Mouse (Mus musculus): ENCODE measurements at regions not wholly inside any gene's neighbourhood (a gene's known extent, or its start where the extent isn't known, plus 50 kb on each side); places are given as distances from the start of the nearest gene placed in this dataset.
A peak's percentile ranks its signal among the peaks of the same experiment; 100 is the strongest.

GRCm38 (mm10) chr4:142348910-142349309 lies 109.7 kb upstream of the Kazn start:
- H3K27me3 ChIP-seq (ENCODE audit: control insufficient read depth, insufficient read depth, low read length, poor library complexity, severe bottlenecking), result no peaks in the 10 kb centered on the region
- peak; percentile 2 for DNase-seq (ENCODE audit: low read depth, low spot score)

GRCm38 (mm10) chr4:142342482-142343206 lies 103.4 kb upstream of the Kazn start:
- Histone ChIP-seq H3K27me3 (ENCODE audit: control insufficient read depth, insufficient read depth, low read length, poor library complexity, severe bottlenecking) (no peaks in the 10 kb centered on the region), H3K36me3 (ENCODE audit: control insufficient read depth, insufficient read depth, low read length, poor library complexity, severe bottlenecking) (no peaks in the 10 kb centered on the region)
- no peak for DNase-seq (ENCODE audit: low read depth, low spot score)

More at GRCm38 (mm10) chr4:142348910-142349309, 109.7 kb upstream of the Kazn start:
- no peaks in the 10 kb centered on the region for H3K36me3 ChIP-seq (ENCODE audit: control insufficient read depth, insufficient read depth, low read length, poor library complexity, severe bottlenecking)

GRCm38 (mm10) chr4:142341305-142341704 lies 102.1 kb upstream of the Kazn start:
- Histone ChIP-seq H3K36me3 (ENCODE audit: control insufficient read depth, insufficient read depth, low read length, poor library complexity, severe bottlenecking) (no peaks in the 10 kb centered on the region), H3K27me3 (ENCODE audit: control insufficient read depth, insufficient read depth, low read length, poor library complexity, severe bottlenecking) (no peaks in the 10 kb centered on the region)
- DNase-seq (ENCODE audit: low read depth, low spot score), result no peak

- Histone ChIP-seq H3K36me3 (ENCODE audit: control insufficient read depth, insufficient read depth, low read length, poor library complexity, severe bottlenecking) (no peaks in the 10 kb centered on the region), H3K27me3 (ENCODE audit: control insufficient read depth, insufficient read depth, low read length, poor library complexity, severe bottlenecking) (no peaks in the 10 kb centered on the region)
- no peak for DNase-seq (ENCODE audit: low read depth, low spot score)
Measured at GRCm38 (mm10) chr4:142340057-142340456, 100.9 kb upstream of the Kazn start.

GRCm38 (mm10) chr4:142337701-142338100 lies 98.5 kb upstream of the Kazn start:
- DNase-seq (ENCODE audit: low read depth, low spot score), result no peak
- Histone ChIP-seq H3K36me3 (ENCODE audit: control insufficient read depth, insufficient read depth, low read length, poor library complexity, severe bottlenecking) (no peaks in the 10 kb centered on the region), H3K27me3 (ENCODE audit: control insufficient read depth, insufficient read depth, low read length, poor library complexity, severe bottlenecking) (no peaks in the 10 kb centered on the region)

GRCm38 (mm10) chr4:142336943-142337342 lies 97.7 kb upstream of the Kazn start:
- no peak for DNase-seq (ENCODE audit: low read depth, low spot score)
- no peaks in the 10 kb centered on the region for H3K36me3 ChIP-seq (ENCODE audit: control insufficient read depth, insufficient read depth, low read length, poor library complexity, severe bottlenecking)
- H3K27me3 ChIP-seq (ENCODE audit: control insufficient read depth, insufficient read depth, low read length, poor library complexity, severe bottlenecking), result no peaks in the 10 kb centered on the region

- DNase-seq (ENCODE audit: low read depth, low spot score), result no peak
- H3K27me3 ChIP-seq (ENCODE audit: control insufficient read depth, insufficient read depth, low read length, poor library complexity, severe bottlenecking), result no peaks in the 10 kb centered on the region
- H3K36me3 ChIP-seq (ENCODE audit: control insufficient read depth, insufficient read depth, low read length, poor library complexity, severe bottlenecking), result no peaks in the 10 kb centered on the region
Measured at GRCm38 (mm10) chr4:142334084-142334483, 94.9 kb upstream of the Kazn start.

- DNase-seq (ENCODE audit: low read depth, low spot score), result no peak
- H3K27me3 ChIP-seq (ENCODE audit: control insufficient read depth, insufficient read depth, low read length, poor library complexity, severe bottlenecking), result no peaks in the 10 kb centered on the region
- H3K36me3 ChIP-seq (ENCODE audit: control insufficient read depth, insufficient read depth, low read length, poor library complexity, severe bottlenecking), result no peaks in the 10 kb centered on the region
Measured at GRCm38 (mm10) chr4:142330599-142330998, 91.4 kb upstream of the Kazn start.

- Histone ChIP-seq H3K36me3 (ENCODE audit: control insufficient read depth, insufficient read depth, low read length, poor library complexity, severe bottlenecking) (no peaks in the 10 kb centered on the region), H3K27me3 (ENCODE audit: control insufficient read depth, insufficient read depth, low read length, poor library complexity, severe bottlenecking) (no peaks in the 10 kb centered on the region)
- no peak for DNase-seq (ENCODE audit: low read depth, low spot score)
Measured at GRCm38 (mm10) chr4:142329600-142329999, 90.4 kb upstream of the Kazn start.

GRCm38 (mm10) chr4:142326511-142326910 lies 87.3 kb upstream of the Kazn start:
- no peak for DNase-seq (ENCODE audit: low read depth, low spot score)
- H3K27me3 ChIP-seq (ENCODE audit: control insufficient read depth, insufficient read depth, low read length, poor library complexity, severe bottlenecking), result no peaks in the 10 kb centered on the region
- H3K36me3 ChIP-seq (ENCODE audit: control insufficient read depth, insufficient read depth, low read length, poor library complexity, severe bottlenecking), result no peaks in the 10 kb centered on the region

GRCm38 (mm10) chr4:142321209-142321863 lies 82.1 kb upstream of the Kazn start:
- Histone ChIP-seq H3K36me3 (ENCODE audit: control insufficient read depth, insufficient read depth, low read length, poor library complexity, severe bottlenecking) (no peaks in the 10 kb centered on the region), H3K27me3 (ENCODE audit: control insufficient read depth, insufficient read depth, low read length, poor library complexity, severe bottlenecking) (no peaks in the 10 kb centered on the region; the same call in 1 of the 2 replicates)
- no peak for DNase-seq (ENCODE audit: low read depth, low spot score)

- no peak for DNase-seq (ENCODE audit: low read depth, low spot score)
Measured at GRCm38 (mm10) chr4:142310282-142310681, 71.1 kb upstream of the Kazn start.

GRCm38 (mm10) chr4:142308271-142308670 lies 69.1 kb upstream of the Kazn start:
- H3K36me3 ChIP-seq (ENCODE audit: control insufficient read depth, insufficient read depth, low read length, poor library complexity, severe bottlenecking), result no peaks in the 10 kb centered on the region
- no peak for DNase-seq (ENCODE audit: low read depth, low spot score)
- no peaks in the 10 kb centered on the region for H3K27me3 ChIP-seq (ENCODE audit: control insufficient read depth, insufficient read depth, low read length, poor library complexity, severe bottlenecking)

More at GRCm38 (mm10) chr4:142310282-142310681, 71.1 kb upstream of the Kazn start:
- H3K27me3 ChIP-seq (ENCODE audit: control insufficient read depth, insufficient read depth, low read length, poor library complexity, severe bottlenecking), result no peaks in the 10 kb centered on the region
- no peaks in the 10 kb centered on the region for H3K36me3 ChIP-seq (ENCODE audit: control insufficient read depth, insufficient read depth, low read length, poor library complexity, severe bottlenecking)

- H3K36me3 ChIP-seq (ENCODE audit: control insufficient read depth, insufficient read depth, low read length, poor library complexity, severe bottlenecking), result no peaks in the 10 kb centered on the region
- no peaks in the 10 kb centered on the region for H3K27me3 ChIP-seq (ENCODE audit: control insufficient read depth, insufficient read depth, low read length, poor library complexity, severe bottlenecking)
- no peak for DNase-seq (ENCODE audit: low read depth, low spot score)
Measured at GRCm38 (mm10) chr4:142307321-142307720, 68.1 kb upstream of the Kazn start.

GRCm38 (mm10) chr4:142306076-142306475 lies 66.9 kb upstream of the Kazn start:
- no peaks in the 10 kb centered on the region for H3K27me3 ChIP-seq (ENCODE audit: control insufficient read depth, insufficient read depth, low read length, poor library complexity, severe bottlenecking)
- H3K36me3 ChIP-seq (ENCODE audit: control insufficient read depth, insufficient read depth, low read length, poor library complexity, severe bottlenecking), result no peaks in the 10 kb centered on the region

More at GRCm38 (mm10) chr4:142306076-142306475, 66.9 kb upstream of the Kazn start:
- DNase-seq (ENCODE audit: low read depth, low spot score), result no peak
